Mouse (Mus musculus) megakaryocyte-erythroid progenitor cell, adult 5 weeks (primary cell): Measurements from ENCODE around the gene Tspear. TPM values are rescaled to one million over a fixed set of nuclear protein-coding genes. Genes with fewer than 3 reads are reported as not detected.

Experiments used
- polyA plus RNA-seq: library from polyadenylated mRNA; stranded (reverse); fragments of >175 nt; gene quantifications from 2 replicates; pipeline ENCODE4 v1.2.3, GENCODE M21; 2012

Gene Tspear
- polyA plus RNA-seq, 1 experiment: 0.16 TPM

DNA sequence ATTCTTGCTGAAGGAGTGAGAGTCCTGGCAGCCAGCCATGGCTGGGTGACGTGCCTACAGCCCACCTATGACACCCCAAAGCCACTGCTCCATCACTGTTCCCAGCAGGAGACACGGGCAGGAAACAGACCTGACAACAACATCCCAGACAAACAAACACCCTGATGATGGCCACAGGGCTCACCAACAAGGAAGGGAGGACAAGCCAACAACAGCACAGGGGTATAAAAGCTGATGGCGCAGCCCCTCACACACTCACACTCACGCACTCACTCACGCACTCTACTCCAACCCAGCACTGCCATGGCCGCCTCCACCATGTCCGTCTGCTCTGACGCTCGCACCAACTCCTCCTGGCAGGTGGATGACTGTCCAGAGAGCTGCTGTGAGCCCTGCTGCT lies 166.2 kb downstream of the Tspear start, which contains the start of gene Gm10318:
Gm10318 (plus strand) TSS at position 301 of the 400 bp plus-strand sequence.

GRCm38 (mm10) chr10:77861675-77862074 lies 175.3 kb downstream of the Tspear start, which contains the start of gene Gm3285:
TSS of gene Gm3285 (plus strand) at chr10:77861975.

GRCm38 (mm10) chr10:77902211-77902893 lies 216.0 kb downstream of the Tspear start, which contains the start of gene Lrrc3:
TSS of gene Lrrc3 (minus strand) at chr10:77902536.

Other genes with a start within 250 kb of the Tspear start
- 75.0 and 77.7 TPM in 2 replicates for gene Fam207a, start 170.8 kb upstream of the Tspear start, polyA plus RNA-seq
- gene Itgb2, start 156.3 kb upstream of the Tspear start, polyA plus RNA-seq: 23.7 and 24.8 TPM in 2 replicates
- gene Pttg1ip, start 104.8 kb upstream of the Tspear start, polyA plus RNA-seq: 119 and 164 TPM in 2 replicates
- 207 and 270 TPM in 2 replicates for gene Sumo3, start 80.5 kb upstream of the Tspear start, polyA plus RNA-seq
- gene Gm49325, start 80.4 kb upstream of the Tspear start, polyA plus RNA-seq: 2.6 TPM in 1 of 2 replicates, not detected in the other
- 43.2 and 45.3 TPM in 2 replicates for gene Ube2g2, start 64.3 kb upstream of the Tspear start, polyA plus RNA-seq
- gene Gm19402, start 4.2 kb downstream of the Tspear start, polyA plus RNA-seq: not detected in 2 replicates
- 0.09 TPM in 1 of 2 replicates, not detected in the other for gene Gm9508, start 10.7 kb downstream of the Tspear start, polyA plus RNA-seq
- not detected in 2 replicates for gene Gm10272, start 20.1 kb downstream of the Tspear start, polyA plus RNA-seq
- not detected in 2 replicates for gene Gm10024, start 24.9 kb downstream of the Tspear start, polyA plus RNA-seq
- not detected in 2 replicates for gene Gm10142, start 29.2 kb downstream of the Tspear start, polyA plus RNA-seq
- not detected in 2 replicates for gene Krtap12-1, start 34.0 kb downstream of the Tspear start, polyA plus RNA-seq
- gene Gm10100, start 39.9 kb downstream of the Tspear start, polyA plus RNA-seq: not detected in 2 replicates
- gene Gm18596, start 56.1 kb downstream of the Tspear start, polyA plus RNA-seq: not detected in 2 replicates
- gene Gm9736, start 64.8 kb downstream of the Tspear start, polyA plus RNA-seq: not detected in 2 replicates
- gene Gm3233, start 73.1 kb downstream of the Tspear start, polyA plus RNA-seq: not detected in 2 replicates
- gene Gm3238, start 84.8 kb downstream of the Tspear start, polyA plus RNA-seq: not detected in 2 replicates
- gene Gm7138, start 90.4 kb downstream of the Tspear start, polyA plus RNA-seq: not detected in 2 replicates
- gene Gm3250, start 96.0 kb downstream of the Tspear start, polyA plus RNA-seq: not detected in 2 replicates
- gene Gm7137, start 101.6 kb downstream of the Tspear start, polyA plus RNA-seq: not detected in 2 replicates
- not detected in 2 replicates for gene Gm9639, start 108.5 kb downstream of the Tspear start, polyA plus RNA-seq
- not detected in 2 replicates for gene Gm19668, start 112.6 kb downstream of the Tspear start, polyA plus RNA-seq
- gene Gm9507, start 125.3 kb downstream of the Tspear start, polyA plus RNA-seq: not detected in 2 replicates
- gene Gm2696, start 128.1 kb downstream of the Tspear start, polyA plus RNA-seq: not detected in 2 replicates
- gene Krtap10-4, start 140.5 kb downstream of the Tspear start, polyA plus RNA-seq: not detected in 2 replicates
- gene Krtap10-10, start 149.4 kb downstream of the Tspear start, polyA plus RNA-seq: not detected in 2 replicates
- not detected in 2 replicates for gene Gm36176, start 160.2 kb downstream of the Tspear start, polyA plus RNA-seq
- gene Gm10318, start 166.3 kb downstream of the Tspear start, polyA plus RNA-seq: 0.12 TPM in 1 of 2 replicates, not detected in the other
- gene Gm3285, start 175.4 kb downstream of the Tspear start, polyA plus RNA-seq: not detected in 2 replicates
- 0.07 and 0.10 TPM in 2 replicates for gene Lrrc3, start 216.0 kb downstream of the Tspear start, polyA plus RNA-seq